Mouse (Mus musculus) cerebellum, postnatal 10 days (tissue): Measurements from ENCODE around the gene Islr.

Experiments
- DNase-seq, 2 experiments: peaks; one replicate each; pipeline ENCODE4 v3.0.0; 2021; ENCODE audit warnings: mixed read lengths in 2 of 2

The Islr gene

GRCm38 (mm10) chr9:58196610-58197567 is 7.2 kb downstream of the Islr start:
- peak; percentile 53 to 64 for DNase-seq

DNA sequence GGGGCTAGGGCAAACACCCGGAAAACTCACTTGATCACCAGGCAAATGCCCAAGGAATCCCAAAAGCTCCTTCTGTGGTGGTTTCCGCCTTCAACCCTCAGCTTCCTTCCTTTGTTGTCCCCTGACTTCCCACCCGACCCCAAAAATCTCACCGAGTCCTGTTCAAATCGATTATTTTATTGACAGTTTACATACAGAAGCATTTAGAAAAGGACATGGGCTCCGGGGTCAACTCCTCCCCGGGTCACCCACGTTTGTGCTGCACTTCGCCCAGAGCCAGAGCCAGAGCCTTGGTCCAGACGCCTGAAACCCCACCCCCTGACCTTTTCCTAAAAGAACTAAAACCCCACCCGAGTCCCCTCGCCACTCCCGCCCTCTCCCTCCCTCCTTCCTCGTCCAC is 8.0 kb downstream of the Islr start:
- DNase-seq: no peak

DNA sequence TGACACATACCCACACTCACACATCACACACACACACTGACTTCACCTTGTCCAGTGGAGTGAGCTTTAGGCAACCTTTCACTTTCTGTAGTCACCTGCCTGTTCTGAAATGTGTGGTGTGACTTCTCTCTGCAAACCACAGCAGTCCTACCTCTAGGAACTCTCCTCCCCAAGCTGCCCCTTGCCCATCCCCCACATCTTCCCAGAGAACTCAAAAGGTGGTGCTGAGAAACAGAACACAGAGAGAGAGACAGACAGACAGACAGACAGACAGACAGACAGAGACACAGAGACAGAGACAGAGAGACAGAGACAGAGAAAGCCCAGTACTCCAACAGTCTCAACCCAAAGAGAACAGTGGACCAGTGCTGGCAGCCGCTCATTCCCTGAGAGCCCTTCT is 8.4 kb downstream of the Islr start:
- DNase-seq: peak; percentile 57 to 59

DNA sequence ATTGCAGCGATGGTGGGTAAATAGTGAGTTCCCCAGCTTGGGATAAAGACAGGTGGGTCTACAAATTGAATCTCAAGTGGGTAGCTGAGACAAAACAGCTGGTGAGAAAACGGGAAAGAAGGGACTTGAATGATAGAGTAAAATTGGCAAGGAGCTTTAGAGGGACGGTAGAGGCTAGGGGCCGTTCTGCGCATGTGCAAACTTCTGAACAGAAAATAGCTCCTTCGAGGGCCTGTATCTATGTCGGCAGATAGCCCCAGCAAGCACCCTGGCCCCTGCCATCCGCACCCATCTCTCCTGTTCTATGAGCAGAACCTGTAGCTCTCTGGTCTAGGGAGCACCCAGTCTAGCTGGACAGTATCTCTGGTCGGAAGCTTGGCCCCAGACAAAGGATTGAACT is 9.9 kb downstream of the Islr start:
- no peak for DNase-seq

GRCm38 (mm10) chr9:58184456-58184855 is 19.6 kb downstream of the Islr start:
- no peak for DNase-seq

GRCm38 (mm10) chr9:58179390-58179789 is 24.7 kb downstream of the Islr start:
- DNase-seq: peak in 1 of 2 experiments; percentile 34

DNA sequence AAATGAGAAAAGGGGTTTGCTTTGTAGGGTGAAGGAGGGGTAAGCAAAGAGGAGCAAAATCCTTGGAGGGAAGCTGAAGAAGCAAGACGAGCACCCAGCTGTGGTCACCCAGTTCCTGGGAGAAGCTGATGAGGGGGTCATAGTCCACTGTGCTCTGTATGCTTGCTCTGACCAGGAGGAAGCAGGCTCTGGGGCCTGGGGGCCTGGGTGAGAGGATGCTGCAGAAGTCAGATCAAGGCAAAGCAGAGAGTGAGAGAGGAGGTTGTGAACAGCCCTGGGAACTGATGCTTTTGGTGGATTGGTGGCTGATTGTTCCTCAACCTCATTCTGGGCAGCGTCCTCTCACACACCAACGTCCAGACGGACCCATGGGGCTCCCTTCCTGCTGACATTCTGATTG is 26.9 kb downstream of the Islr start:
- DNase-seq: peak in 1 of 2 experiments; percentile 40

GRCm38 (mm10) chr9:58175745-58176487 is 28.2 kb downstream of the Islr start:
- DNase-seq: peak in 1 of 2 experiments; percentile 17

DNA sequence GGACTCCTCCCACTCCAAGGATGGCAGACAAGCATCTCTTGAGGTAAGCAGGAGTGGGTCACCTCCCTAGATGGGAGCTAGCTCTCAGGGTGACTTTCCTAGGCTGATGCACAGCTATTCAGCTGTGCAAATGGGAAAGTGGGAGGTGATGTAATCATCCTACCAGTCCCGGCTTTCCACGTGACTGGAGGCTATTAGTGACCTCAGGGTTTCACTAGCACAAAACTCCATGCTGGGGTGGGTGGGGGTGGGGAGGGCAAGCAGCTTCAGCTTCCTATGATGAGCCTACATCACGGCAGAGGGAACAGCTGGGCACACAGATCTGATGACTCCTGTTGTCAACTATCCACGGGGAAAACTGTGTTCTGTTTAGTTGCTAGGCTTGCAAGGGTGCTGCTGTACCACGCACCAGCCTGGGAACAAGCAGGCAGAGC is 29.3 kb downstream of the Islr start:
- DNase-seq: no peak

DNA sequence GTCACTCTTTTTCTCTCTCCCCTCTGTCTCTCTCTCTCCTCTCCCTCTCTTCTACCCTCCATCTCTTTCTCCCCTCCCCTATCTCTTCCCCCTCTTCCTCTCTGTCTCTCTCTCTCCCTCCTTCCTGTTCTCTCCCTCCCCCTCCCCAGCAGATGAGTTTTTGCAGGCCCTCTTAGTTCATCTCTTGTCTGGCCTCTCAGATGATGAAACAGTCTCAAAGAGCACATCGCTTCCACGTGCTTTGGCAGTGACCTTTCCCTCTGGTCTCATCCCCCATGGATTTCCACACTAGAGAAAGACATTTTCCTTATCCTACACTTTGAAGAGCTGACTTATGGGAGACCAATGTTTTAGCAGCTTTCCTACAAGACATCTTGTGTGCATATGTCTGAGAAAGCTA is 31.2 kb downstream of the Islr start:
- DNase-seq: no peak

- peak; percentile 41 to 49 for DNase-seq
Measured at GRCm38 (mm10) chr9:58169426-58169825, 34.7 kb downstream of the Islr start.

GRCm38 (mm10) chr9:58168880-58169279 is 35.2 kb downstream of the Islr start:
- DNase-seq: no peak

DNA sequence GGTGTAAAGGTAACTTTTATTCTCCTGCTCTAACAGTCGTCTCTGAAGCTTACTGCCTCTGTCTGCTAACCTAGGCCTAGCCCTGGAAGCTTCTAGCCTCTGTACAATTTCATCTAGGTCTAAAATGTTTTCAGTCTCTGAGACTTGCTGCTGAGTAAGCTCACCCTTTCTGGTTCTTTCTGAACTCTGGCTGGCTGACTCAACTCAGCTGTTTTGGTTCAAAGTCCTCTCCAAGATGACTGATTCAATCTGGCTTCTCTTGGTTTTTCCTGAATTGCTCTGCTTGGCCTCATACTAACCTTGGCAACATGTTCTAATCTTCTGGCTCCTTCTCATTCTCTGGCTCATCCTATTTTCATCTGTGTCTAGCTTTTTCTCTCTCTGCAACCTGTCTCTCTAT is 38.3 kb downstream of the Islr start:
- no peak for DNase-seq

DNA sequence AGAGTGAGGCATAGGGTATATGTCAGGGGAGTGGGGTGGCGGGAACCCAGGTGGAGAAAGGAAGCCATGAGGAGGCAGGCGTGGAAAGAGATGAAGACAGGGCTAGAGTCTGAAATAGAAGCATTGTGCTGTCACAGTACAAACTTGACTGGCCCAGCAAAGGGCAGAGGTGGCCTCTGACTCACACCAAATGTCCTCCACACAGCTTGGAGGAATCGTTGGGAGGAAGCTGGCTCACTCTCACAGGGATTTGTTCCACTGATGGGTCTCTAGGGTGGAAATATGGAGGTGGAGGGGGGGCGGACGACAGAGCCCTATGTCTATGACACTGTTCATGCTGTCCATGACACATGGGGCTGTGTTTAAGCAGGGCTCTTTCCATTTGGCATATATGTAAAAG is 41.0 kb downstream of the Islr start:
- DNase-seq: no peak

DNA sequence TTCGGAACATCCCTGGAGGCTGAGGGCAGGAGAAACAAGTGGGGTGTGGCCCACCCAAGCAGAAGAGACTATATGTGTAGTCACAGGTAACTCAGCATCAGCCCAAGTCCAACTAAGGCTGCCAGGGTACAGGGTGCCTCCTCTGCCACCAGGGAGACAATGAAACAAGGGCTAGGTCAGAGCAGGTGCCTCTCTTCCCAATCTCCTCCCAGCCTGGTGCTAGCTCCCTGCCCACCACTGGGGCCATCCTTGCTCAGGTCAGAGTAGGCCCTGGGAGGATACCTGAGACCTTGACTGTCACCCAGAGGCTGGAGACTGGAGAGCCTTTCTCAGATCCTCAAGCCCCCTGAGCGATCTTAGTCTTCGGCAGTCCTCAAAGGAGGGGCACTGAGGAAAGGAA is 41.9 kb downstream of the Islr start:
- DNase-seq: no peak

- DNase-seq: peak in 1 of 2 experiments; percentile 7
Measured at GRCm38 (mm10) chr9:58160315-58160714, 43.8 kb downstream of the Islr start.

GRCm38 (mm10) chr9:58159855-58160254 is 44.3 kb downstream of the Islr start:
- peak; percentile 67 to 72 for DNase-seq

DNA sequence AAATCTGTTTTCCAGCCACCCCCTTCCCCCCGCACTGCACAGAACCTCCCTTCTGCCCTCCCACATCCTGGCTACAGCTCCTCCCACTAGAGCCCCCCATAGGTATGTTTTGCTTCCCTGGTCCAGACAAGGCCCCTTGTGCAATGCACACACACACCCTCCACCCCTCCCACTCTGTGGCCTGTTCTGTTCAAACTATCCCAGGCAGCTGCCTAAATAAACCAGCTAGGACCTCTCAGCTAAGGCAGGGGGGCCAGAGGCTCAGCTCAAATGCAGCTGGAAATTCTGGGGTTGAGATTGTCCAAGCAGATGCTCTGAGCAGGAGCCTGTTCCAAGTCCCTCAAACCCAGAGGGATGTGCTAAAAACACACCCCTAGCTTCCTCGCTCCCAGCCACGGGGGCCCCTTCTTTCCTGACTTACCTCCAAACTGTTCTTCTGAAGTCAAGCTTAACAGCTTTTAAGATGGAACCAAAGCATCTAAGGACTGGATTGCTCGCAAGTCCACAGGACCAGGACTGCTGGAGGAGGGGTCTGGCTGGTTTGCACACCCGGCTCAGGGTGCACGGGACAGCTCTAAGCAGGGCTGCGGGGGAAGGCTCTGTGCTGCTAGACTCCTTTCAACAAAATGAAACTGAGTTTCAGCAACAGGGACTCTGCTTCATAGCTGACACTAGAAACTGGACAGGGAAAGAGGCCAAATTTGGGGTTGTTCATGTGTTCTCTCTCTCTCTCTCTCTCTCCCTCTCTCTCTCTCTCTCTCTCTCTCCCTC is 45.4 kb downstream of the Islr start:
- DNase-seq: peak; percentile 42 to 63

- peak; percentile 62 to 67 for DNase-seq
Measured at GRCm38 (mm10) chr9:58157838-58158237, 46.3 kb downstream of the Islr start.

GRCm38 (mm10) chr9:58156819-58157560 is 47.1 kb downstream of the Islr start:
- peak; percentile 46 to 49 for DNase-seq

- peak; percentile 88 to 91 for DNase-seq
Measured at GRCm38 (mm10) chr9:58155366-58155765, 48.7 kb downstream of the Islr start.

GRCm38 (mm10) chr9:58153095-58153494 is 51.0 kb downstream of the Islr start:
- DNase-seq: peak; percentile 43 to 57
